Mouse (Mus musculus) erythroblast, embryonic 14.5 days (primary cell): ENCODE results near the gene Sulf2.
"Not testable (repeated sequence)": the region's sequence is repeated elsewhere in the genome, so short reads cannot be mapped to it uniquely, and the experiment has no call there.

ENCODE experiments used
- GATA1 ChIP-seq: IDR thresholded peaks from 2 replicates; pipeline ENCODE4 v1.6.1; 2012; ENCODE audit warnings: low read length, inconsistent platforms, mixed read lengths
- TAL1 ChIP-seq: IDR thresholded peaks from 3 replicates; pipeline ENCODE4 v1.6.1; 2012; ENCODE audit warnings: low read length, inconsistent platforms, mixed read lengths

DNA sequence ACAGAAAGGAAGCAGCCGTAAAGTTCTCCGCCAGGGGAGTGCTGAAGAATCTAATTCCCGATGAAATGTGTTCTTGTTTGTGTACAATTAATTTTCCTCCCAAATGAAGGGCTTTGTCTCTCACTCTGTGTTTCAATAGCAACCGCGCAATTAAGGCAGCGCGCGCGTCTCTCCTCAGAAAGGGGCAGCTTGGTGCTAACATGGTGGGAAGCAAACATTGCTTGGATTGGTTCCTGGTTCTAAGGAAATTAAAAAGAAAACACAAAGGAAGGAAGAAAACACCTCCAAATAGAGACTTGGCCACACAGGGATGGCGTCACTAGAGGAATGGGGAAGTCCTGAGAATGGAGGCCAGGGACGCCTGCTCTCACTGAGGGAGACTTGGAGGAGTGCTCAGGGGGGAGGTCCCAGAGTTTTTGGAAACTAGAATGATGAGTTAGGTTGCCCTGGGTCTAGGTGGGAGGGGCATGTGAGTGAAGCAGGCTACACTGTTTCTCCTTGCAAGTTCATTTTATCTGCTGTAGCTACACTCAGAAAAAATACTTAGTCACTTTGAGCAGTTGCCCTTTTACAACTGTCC, 32.5 kb upstream of the Sulf2 start:
- TF ChIP-seq GATA1, TAL1: not testable (repeated sequence)
